Mouse (Mus musculus) heart, adult 2 months (tissue): ENCODE measurements around the gene Crispld2. TPM values are rescaled to one million over a fixed set of nuclear protein-coding genes. Genes with fewer than 3 reads are reported as not detected.

Experiments
- DNase-seq, 2 experiments: peaks; one replicate each; pipeline ENCODE4 v3.0.0; 2021
- H3K27ac ChIP-seq: fragments of 200-600 bp; 2 replicates; pipeline ENCODE4 v1.8.1; 2022
- H3K27me3 ChIP-seq: fragments of 200-500 bp; 2 replicates; pipeline ENCODE4 v1.6.1; 2012; ENCODE audit warnings: mild to moderate bottlenecking, low read length, inconsistent platforms, mixed read lengths; ENCODE audit not compliant: control insufficient read depth, insufficient read depth
- H3K36me3 ChIP-seq: fragments of 200-500 bp; 2 replicates; pipeline ENCODE4 v1.6.1; 2012; ENCODE audit warnings: low read length, inconsistent platforms; ENCODE audit not compliant: control insufficient read depth, insufficient read depth
- H3K4me1 ChIP-seq: fragments of 200-500 bp; 2 replicates; pipeline ENCODE4 v1.6.1; 2011; ENCODE audit warnings: low read length; ENCODE audit not compliant: control insufficient read depth, insufficient read depth
- H3K4me3 ChIP-seq: fragments of 200-600 bp; 2 replicates; pipeline ENCODE4 v1.8.1; 2022
- H3K79me2 ChIP-seq: fragments of 200-500 bp; replicated peaks from 2 replicates; pipeline ENCODE4 v1.6.1; 2012; ENCODE audit warnings: mild to moderate bottlenecking, inconsistent platforms, low read length, moderate library complexity, mixed read lengths; ENCODE audit not compliant: control insufficient read depth, insufficient read depth
- H3K9ac ChIP-seq: fragments of 200-500 bp; 2 replicates; pipeline ENCODE4 v1.6.1; 2012; ENCODE audit warnings: low read depth, mild to moderate bottlenecking, control low read depth, inconsistent platforms, low read length, mixed read lengths
- CTCF ChIP-seq: fragments of 200-600 bp; IDR thresholded peaks from 2 replicates; pipeline ENCODE4 v1.8.1; 2022; ENCODE audit warnings: antibody characterized with exemption, mild to moderate bottlenecking, moderate library complexity
- EP300 ChIP-seq: fragments of 200-500 bp; IDR thresholded peaks from 2 replicates; pipeline ENCODE4 v1.6.1; 2011; ENCODE audit warnings: low read depth, low read length, control low read depth; ENCODE audit not compliant: insufficient read depth
- POLR2A ChIP-seq: fragments of 200-500 bp; IDR thresholded peaks from 2 replicates; pipeline ENCODE4 v1.6.1; 2011; ENCODE audit warnings: mild to moderate bottlenecking, low read depth, low read length, control low read depth; ENCODE audit not compliant: insufficient read depth
- WGBS: fragments of 180-500 bp; shearing (Covaris S2); methylation state at CpG from one replicate; pipeline ENCODE4 v1.1.7; 2018; 5-methylcytosine and 5-hydroxymethylcytosine counted together
- intact Hi-C: fragments of 180-260 bp; cut with DNase I; formaldehyde crosslinking; loops from one replicate; pipeline ENCODE4 v1.15.1; 2025
- long read RNA-seq: library from polyadenylated mRNA; stranded (forward); transcript quantifications from one replicate; pipeline ENCODE4 v2.0.0, GENCODE M21; 2021
- polyA plus RNA-seq: library from polyadenylated mRNA; depleted of rRNA; stranded (reverse); fragments of >200 nt; gene quantifications from 2 replicates; pipeline ENCODE4 v1.2.3, GENCODE M21; 2012; rRNA removed
- total RNA-seq, 2 experiments: library from RNA; stranded (reverse); gene quantifications; 2 replicates each; pipeline ENCODE4 v1.2.3; 2021

Gene Crispld2
- 10 to 100 TPM; 24.3 to 29.9 TPM for total RNA-seq
- polyA plus RNA-seq, result 30.3 and 47.5 TPM in 2 replicates
- long read RNA-seq, full-length matches to known transcripts, result 17 of 30 reads
- long read RNA-seq, partial matches to known transcripts, result 4 of 30 reads
- long read RNA-seq, other reads (novel, unspliced or antisense), result 9 of 30 reads

DNA sequence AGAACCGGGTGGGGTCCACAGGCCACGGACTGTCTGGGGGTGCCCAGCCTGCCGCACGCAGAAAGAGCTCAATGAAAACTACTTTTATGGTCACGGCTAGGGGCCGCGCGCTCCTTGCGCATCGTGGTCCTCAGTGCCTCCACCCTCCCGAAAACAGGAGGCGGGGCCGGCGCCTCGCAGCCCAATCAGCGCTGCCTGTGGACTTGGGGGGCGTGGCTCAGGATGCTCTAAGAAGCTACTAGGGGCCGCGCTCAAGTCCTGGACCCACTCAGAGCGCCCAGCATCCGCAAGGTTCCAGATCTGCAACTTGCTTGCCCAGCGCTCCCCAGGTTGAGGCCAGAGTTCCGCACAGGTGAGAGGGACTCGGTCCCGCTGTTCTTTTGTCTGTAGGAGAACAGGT lies at the start of gene Crispld2:
Gene Crispld2, plus strand, starts transcription at position 190 of the 400 bp plus-strand sequence.
- peaks cover 3% of the 10 kb centered on the region; the same call in 1 of the 2 replicates for H3K27me3 ChIP-seq
- peak within 1 kb of the TSS; percentile 42 for H3K4me3 ChIP-seq
- intact Hi-C loops, result no loop called here

DNA sequence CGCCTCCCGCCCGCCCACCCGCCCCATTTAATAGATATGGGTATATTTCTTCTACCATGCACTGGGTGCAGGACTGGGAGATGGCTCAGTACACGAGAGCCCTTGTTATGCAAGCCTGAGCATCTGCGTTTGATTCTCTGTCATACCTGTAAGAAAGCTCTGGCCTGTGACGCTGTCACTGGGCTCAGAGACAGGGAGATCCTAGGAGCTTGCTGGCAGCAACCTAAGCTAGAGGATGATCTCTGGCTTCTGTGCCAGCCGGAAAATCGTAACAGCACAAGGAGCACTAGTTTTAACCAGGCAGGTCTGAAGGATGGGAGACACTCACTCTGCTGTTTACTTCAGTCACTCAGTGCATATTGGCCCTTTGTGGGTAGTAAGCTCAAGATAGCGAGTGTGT lies 48.6 kb upstream of the Crispld2 start:
- Histone ChIP-seq H3K4me1 (no peaks in the 10 kb centered on the region), H3K36me3 (no peaks in the 10 kb centered on the region), H3K9ac (no peak overlapping the region), H3K79me2 (no peaks in the 10 kb centered on the region), H3K4me3 (no peak overlapping the region), H3K27me3 (no peaks in the 10 kb centered on the region), H3K27ac (no peak overlapping the region)
- intact Hi-C loops, result loop anchor here (1.0 to 10.0 kb wide), 3 partner anchors 127 to 221 kb away; no protein-coding TSS in a partner anchor
- TF ChIP-seq CTCF (no peak), POLR2A (no peak)
- WGBS, result 92% methylated on average over 10 of the region's 10 CpGs
- no peak for DNase-seq

More for the DNA sequence above, at the start of gene Crispld2:
- Histone ChIP-seq H3K27ac (peak within 1 kb of the TSS; percentile 45), H3K4me1 (peaks cover 4% of the 10 kb centered on the region; the same call in 1 of the 2 replicates), H3K9ac (peak within 1 kb of the TSS; percentile 15), H3K79me2 (no peaks in the 10 kb centered on the region), H3K36me3 (no peaks in the 10 kb centered on the region)
- DNase-seq, result peak; percentile 85 to 87
- 0 out of 2 replicates have a peak, but pooled peaks have one; percentile 4 for TF ChIP-seq EP300
- TF ChIP-seq POLR2A, result peak; percentile 90
- TF ChIP-seq CTCF, result peak; percentile 33
- 1% methylated on average over 25 of the region's 25 CpGs for WGBS

DNA sequence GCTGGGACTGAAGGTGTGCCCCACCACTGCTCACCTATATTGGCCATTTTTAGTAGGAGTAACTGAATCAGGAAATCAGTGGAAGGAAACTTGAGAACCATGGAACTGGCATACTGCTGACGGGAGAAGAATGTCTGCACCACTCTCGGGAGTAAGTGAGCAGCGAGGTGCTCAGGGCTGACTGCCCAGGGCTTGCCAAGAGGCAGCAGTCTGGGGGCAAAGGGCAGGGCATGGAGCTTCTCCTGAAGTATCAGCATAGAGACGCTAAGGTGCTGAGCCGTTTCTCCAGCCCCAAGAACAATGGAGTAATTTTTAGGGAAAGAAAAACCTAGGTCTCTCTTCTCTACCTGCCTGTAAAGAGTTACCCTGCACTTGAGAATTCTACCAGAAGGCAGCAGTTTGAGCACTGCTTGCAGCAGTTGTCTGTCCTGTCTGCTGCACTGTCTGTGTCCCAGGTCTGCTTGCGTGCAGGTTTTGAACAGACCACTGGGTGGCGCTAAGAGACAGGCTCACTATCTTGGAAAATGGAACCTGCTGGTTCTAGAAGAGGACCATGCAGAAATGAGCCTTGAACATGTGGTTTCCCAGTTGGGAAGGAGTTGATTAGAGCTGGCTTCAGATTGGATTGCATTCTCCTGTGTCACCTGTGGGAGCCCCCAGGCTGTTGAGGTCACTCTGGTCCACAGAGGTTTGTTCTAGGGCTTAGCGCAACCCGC lies 48.0 kb upstream of the Crispld2 start:
- peak; percentile 68 to 78 for DNase-seq
- Histone ChIP-seq H3K27me3 (no peaks in the 10 kb centered on the region), H3K4me3 (no peak overlapping the region), H3K9ac (no peak overlapping the region), H3K79me2 (no peaks in the 10 kb centered on the region), H3K4me1 (no peaks in the 10 kb centered on the region), H3K36me3 (no peaks in the 10 kb centered on the region), H3K27ac (no peak overlapping the region)
- TF ChIP-seq POLR2A (no peak), EP300 (peak; percentile 85; the same call in 1 of the 2 replicates), CTCF (peak; percentile 98)
- 61% methylated on average over 9 of the region's 9 CpGs for whole genome bisulfite sequencing
- intact Hi-C loops, result loop anchor here (1.0 to 10.0 kb wide), 3 partner anchors 127 to 221 kb away; no protein-coding TSS in a partner anchor

DNA sequence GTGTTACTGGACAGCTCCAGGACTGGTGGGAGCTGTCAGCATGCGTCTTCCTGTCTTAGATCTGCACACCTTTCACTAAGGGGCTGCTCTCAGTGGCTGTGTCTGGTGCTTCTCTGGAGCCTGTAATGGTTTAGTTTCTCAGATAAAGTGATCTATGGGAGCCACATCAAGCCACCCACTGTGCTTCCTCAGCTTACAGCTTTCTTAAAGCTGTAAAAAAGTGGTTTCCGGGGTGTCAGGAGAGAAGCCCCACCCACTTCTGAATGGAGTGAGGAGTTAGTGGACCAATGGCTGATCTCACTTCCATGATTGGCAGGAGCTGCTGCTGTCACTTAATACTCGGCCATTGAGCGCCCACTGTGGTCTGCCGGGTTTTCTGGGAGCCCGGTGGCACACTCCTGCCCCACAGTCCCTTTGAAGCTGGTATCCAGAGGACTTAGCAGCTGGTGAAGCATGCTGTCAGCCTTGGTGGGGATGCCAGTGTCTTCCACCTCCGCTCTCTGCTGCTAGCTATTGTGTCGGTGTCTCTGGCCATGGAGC lies 45.8 kb upstream of the Crispld2 start:
- WGBS, result 92% methylated on average over 8 of the region's 8 CpGs
- H3K4me3 ChIP-seq, result no peak overlapping the region
- no peak overlapping the region for H3K9ac ChIP-seq
- no peak overlapping the region for H3K27ac ChIP-seq
- DNase-seq, result no peak
- intact Hi-C loops, result loop anchor here (10.0 kb wide), 1 partner anchor 218 kb away; no protein-coding TSS in a partner anchor
- H3K79me2 ChIP-seq, result no peaks in the 10 kb centered on the region
- TF ChIP-seq CTCF, result no peak
- TF ChIP-seq POLR2A, result no peak
- no peak for TF ChIP-seq EP300
- H3K36me3 ChIP-seq, result no peaks in the 10 kb centered on the region
- H3K27me3 ChIP-seq, result no peaks in the 10 kb centered on the region
- no peaks in the 10 kb centered on the region for H3K4me1 ChIP-seq

DNA sequence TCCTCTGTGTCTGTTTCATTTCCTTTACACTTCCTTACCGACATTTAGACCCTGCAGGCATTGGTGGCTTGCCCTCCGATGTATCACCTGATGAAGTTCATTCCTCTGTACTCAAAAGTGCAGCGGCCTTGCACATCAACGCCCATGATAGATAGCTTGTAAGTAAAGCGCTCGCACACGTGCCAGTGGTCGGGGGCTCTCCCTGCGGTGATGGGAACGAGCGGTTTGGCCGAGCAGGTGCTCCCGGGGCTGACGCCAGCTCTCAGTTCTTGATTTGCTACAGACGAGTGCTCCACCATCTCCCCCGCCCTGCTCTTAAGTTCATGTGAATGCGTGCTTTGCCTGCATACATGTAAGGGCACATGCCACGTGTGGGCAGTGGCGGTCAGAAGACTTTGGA lies 44.6 kb upstream of the Crispld2 start:
- H3K79me2 ChIP-seq, result no peaks in the 10 kb centered on the region
- no peak overlapping the region for H3K9ac ChIP-seq
- no peak overlapping the region for H3K27ac ChIP-seq
- no peak for TF ChIP-seq EP300
- TF ChIP-seq CTCF, result no peak
- no peak for TF ChIP-seq POLR2A
- H3K4me1 ChIP-seq, result no peaks in the 10 kb centered on the region
- H3K4me3 ChIP-seq, result no peak overlapping the region
- DNase-seq, result no peak
- 86% methylated on average over 19 of the region's 19 CpGs for WGBS
- H3K27me3 ChIP-seq, result no peaks in the 10 kb centered on the region
- no peaks in the 10 kb centered on the region for H3K36me3 ChIP-seq
- intact Hi-C loops, result loop anchor here (10.0 kb wide), 1 partner anchor 217 kb away; no protein-coding TSS in a partner anchor
